Mouse (Mus musculus) right cerebral cortex, postnatal 14 days (tissue): ENCODE results near the gene Rap1gap2.

Experiments
- DNase-seq: peaks from one replicate; pipeline ENCODE4 v3.0.0; 2022

Rap1gap2 gene

DNA sequence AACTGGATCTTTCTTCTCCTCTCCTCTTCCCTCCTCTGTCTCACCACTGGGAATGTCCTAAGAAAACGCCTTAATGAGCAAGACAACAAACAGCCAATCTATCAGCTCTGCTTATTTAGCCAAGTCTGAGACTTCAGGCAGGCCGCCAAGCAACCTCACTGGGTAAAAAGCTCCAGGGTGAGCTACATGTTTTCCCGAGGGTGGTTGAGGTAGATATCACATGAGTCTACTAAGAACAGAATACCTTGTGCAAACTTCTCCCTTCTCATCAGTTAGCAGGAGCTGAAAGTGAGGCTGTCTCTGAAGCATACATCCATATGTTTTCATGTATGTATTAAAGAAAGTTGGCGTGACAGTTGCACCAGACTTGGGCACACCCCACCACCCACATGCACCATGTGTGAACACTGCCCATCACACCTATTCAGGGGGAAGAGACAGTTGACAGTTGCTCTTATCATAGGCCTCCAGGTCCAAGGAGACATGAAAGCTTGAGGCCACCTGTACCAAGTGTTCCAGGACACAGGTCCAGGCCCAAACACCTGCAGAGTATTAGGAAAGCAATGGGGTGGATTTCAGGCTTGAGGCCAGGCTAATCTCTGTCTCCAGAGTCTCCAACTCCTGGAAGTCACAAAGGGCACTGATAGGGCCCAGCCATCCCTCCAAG lies 35.8 kb downstream of the Rap1gap2 start:
- no peak for DNase-seq

DNA sequence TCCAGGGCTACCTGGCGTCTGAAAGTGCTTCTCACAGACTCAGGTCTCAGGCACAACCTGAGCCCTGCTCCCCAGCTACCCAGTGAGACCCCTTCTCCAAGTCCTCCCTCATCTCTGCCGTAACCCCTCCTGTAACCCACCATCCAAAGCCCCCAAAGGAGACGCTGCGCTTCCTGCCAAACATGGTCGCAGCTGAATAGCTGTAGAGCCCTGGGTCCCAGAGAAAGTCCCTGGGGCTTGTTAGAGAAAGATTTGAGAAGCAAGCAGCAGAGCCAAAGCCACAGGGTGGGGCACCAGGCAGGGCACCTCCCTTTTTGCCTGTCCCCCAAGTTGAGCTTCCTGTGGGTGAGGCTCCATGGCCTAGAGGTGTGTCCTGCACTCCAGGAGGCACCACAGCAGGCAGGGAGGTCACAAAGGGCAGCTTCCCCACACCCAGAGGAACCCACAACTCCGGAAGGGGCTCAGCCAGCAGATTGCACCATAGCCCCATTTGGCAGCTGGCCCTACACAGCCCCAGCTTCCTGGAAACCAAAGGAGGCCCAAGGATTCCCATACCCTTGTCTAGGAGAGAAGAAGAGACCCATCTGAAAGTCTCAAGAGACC lies 38.2 kb downstream of the Rap1gap2 start:
- DNase-seq = no peak

DNA sequence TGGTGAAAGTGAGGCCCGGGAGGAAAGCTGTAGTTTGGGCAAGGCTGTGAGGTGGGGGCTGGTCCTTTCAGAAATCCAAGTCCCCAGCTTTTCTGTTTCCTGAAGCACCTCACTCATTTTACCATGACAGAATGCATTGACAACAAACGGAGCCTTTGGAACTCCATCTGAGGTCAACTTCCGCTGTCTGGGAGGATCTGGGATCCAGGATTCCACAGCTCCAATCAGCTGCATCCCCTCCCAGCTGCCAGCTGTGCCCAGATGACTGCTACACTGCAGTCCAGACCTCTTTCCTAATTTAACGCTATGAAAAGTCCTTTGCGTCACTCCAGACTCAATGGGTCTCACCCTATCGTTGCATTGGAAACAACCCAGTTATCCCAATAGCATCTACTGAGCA lies 41.0 kb downstream of the Rap1gap2 start:
- no peak for DNase-seq

DNA sequence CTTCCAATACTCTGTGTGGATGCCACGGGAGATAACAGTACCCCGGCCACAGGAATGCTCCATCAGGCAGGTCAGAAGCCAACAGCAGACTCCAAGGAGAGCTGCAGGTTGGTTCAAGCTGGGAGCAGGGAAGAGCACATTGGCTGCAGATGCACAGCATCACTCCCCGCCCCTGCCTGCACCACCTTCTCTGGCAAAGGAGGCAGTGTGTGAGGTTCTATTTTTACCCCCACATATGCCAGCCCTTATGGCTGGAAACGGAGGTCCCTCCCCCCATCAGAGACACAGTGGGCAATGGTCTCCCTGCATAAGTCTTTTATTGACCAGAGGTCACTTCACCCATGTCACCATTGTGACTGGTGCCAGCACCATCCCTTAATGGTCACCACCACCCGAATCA lies 42.3 kb downstream of the Rap1gap2 start:
- peak; percentile 46 for DNase-seq

DNA sequence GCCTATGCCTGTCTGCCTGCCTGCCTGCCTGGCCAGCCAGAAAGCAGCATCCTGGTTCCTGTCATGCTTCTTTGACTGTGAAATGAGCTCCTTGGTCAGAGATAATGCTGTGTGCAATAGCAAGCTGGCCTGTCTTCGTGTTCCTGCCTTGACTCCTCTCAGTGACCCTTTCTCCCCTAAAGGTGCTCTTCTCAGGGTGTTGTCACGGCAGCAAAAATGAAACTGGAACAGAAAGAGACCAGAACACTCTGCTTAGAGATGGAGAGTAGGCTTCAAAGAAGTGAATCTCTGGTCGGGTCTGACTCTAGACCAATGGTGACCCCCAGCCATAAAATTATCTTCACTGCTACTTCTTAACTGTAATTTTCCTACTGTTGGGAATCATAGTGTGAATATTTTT lies 42.7 kb downstream of the Rap1gap2 start:
- no peak for DNase-seq

DNA sequence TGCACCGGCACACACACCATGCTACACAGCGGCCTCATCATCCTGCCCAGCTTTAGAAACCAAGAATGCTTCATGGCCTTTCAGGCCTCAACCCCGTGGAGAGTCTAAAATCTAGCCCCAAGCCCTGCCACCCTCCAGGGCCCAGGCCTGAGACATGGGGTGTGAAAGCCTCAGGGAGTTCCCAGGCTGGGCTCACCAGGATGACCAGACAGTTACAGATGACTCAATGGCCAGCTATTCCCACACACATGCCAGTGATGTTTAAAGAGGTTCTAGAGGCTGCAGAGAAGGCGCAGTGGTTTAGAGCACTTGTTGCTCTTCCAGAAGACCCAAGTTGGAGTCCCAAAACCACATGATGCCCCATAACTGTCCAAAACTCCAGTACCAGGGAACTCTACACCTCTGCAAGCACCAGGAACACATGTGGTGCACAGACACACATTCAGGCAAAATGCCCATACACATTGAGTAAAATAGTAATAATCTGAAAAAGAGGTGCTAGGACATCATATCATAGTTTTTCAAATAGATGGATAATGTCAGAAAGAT lies 44.3 kb downstream of the Rap1gap2 start:
- DNase-seq = no peak

DNA sequence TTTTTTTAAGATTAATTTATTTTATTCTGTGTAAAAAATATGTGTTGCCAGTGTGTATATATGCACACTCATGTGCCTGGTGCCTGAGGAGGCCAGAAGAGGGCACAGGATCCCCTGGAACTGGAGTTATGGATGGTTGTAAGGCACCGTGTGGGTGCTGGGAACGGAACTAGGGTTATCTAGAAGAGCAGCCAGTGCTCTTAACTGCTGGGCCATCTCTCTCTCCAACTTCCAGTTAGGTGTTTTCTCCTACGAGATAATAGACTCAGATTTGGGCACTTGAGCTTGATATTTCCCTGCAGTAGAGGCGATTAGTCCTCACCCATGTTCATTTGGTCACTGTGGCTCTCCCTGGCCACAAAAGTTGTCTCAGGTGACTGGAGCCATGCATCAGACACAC lies 49.3 kb downstream of the Rap1gap2 start:
- DNase-seq = no peak

DNA sequence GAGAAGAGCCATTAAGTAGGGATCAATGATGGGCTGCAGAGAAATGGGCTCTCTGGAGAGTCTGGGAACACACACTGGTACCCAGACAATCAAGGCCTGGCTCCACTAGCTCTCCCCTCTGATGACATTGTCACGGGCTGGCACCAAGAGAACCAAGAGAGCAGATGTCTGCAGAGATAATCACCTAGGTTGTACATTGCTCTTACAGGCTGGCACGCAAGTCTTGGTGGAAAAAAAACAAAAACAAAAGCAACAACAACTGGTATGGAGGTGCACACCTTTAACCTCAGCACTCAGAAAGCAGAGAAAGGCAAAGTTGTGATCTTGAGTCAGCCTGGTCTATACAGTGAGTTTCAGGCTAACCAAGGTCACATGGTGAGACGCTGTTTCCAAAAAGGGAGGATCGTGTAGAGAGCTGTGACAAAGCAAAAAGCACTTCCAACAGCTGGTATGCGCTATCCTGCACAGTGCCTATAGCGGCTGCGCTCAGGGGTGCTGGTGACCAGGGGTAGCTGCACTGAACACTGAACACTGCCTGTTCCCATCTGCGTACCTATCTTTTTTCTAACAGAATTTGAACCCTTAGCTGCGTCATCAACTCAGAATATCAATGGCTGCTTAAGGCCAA lies 50.0 kb downstream of the Rap1gap2 start:
- no peak for DNase-seq

DNA sequence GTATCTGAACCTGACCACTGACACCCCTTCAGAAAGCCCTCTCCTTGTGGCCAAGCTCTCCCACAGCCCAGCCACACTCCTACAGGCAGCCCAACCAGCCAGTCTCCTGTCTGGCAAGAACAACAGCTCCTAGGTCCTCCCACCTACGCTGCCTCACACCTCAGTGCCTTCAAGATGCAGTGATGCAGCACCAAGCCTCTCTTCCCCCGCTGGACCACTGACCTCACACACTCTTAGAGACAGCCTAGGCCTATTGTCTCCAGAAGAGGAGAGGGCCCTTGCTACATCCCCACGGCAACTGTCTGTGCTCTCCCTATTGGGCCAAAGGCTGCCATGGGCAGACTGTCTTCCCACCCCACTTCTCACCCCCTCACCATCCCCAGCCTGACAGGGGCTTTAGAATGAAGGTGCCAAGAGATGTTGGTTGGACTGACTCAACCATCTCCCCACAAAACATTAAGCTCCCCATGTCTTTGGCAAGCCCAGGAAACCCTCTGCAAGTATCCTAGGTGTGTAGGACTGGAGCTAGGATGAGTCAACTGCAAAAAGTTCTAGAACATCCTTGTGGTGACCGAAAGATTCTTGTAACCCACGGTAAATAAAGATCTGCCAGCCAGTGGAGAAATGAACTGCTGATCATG lies 50.8 kb downstream of the Rap1gap2 start:
- DNase-seq = no peak

DNA sequence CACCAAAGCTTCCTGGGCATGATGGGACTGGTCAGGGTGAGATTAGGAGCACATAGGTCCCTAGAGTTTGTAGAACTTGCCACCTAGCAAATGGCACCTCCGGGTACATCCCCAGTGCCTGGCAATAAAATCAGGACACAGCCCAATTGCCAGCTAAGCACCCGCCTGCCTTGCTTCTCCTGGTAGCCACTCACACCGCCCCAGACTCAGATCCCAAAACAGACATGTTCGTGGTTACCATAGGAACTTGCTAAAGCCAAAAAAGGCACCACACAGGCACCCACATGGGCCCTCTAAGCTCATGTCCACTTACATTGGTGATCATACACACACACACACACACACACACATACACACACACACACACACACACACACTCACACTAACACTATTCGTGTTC lies 51.8 kb downstream of the Rap1gap2 start:
- no peak for DNase-seq

DNA sequence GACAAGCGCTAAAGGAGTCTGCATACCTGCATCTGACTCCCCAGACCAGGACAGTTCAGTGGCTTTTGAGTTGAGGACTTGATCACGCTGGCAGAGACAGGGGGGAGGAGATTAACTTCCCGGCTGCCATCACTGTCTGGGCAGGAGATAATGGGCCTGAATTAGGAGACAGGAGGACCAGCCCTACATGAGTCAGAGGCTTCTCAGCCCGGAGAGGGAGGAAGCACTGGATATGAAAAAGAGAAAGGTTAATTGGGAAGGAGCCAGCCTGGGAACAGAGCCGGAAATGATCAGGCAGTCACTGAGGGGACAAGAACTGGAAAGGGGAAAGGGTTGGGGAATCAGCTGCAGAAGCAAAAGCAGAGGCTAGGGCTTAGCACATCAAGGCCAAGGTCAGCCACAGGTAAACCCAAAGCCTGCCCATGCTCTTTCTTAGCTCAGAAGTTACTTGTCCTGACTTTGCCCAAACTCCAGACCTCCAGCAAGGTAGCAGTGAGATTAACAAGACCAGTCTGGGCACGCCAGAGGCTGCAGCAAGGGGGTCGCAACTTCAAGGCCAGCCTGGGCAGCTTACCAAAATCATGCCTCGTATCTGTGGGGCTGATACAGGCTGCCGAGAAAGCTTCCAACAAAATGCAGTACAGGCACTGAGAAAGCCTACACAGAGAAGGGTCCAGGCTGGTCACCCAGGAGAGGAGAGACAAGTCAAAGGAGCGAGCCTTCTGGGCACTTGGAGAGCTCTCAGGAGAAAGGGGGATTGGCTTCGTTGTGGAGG lies 53.1 kb downstream of the Rap1gap2 start:
- no peak for DNase-seq

DNA sequence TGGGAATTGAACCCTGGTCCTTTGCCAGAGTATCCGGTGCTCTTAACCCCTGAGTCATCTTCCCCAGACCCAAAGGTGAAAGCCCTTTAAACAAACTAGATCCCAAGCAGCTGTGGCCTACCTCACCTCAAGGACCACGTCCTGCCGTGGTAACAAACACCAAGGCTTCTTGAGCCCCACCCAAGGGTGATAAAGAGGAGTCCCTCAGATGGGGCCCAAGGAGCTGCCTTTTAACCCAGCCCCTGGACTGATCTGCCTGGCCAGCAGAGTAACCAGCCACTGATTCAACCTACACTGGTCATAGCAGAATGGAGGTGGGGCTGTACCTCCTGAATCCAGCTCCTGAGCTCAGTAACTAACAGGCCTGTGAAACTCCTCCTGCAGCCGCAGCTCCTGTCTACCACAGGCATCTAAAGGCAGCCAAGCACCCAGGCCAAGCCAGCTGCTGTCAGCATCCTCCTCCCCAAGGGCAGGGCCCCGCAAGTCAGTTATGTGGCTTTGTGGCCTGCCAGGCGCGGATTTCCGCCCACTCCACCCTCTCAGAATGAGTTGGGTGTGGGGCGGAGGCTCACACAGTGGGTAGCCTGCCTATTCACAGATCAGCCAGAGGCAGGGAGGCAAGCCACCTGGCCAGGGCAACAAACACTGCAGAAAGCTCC lies 54.9 kb downstream of the Rap1gap2 start:
- DNase-seq = no peak

DNA sequence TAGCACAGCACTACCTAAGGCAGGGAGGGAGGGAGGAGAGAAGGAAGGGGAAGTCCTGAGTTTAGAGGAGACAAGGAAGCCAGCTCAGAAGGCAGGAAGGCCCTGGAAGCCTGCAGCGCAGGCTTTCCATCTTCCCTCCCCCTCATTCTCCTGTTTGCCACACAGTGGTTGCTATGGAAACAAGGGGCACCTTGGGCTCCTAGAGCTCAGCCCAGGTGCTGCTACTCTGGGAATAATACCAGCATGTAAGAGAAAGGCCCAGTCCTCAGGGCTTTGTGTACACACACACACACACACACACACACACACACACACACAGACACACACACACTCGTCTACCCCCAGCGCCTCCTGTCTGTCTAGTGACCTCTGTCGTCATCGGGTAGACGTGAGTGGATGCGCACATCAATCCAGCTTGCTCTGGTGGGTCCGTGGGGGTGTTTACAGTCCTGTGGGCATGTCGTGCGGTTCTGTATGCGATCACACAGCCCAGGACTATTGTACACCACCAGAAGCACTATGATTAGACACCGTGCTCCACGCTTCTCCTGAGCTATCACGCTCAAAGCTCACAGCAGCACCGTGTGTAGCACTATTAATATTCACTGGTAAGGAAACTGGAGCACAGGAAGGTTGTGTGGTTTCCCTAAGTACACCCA lies 55.9 kb downstream of the Rap1gap2 start:
- no peak for DNase-seq

DNA sequence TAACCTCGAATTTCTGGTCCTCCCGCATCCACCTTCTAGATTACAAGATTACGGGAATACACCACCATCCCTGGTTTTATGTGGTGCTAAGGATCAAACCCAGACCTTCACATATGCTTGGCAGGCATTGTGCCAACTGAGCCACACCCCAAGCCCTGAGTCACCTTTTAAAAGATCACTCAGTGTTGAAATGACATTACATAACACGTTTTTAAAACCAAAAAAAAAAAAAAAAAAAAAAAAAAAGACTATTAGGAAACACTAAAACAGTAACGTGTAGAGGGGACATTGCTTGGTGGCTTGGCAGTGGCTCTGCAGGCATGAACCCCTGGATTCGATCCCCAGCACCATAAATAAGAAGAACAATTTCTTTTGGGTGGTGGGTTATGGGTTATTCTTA lies 59.1 kb downstream of the Rap1gap2 start:
- DNase-seq = no peak

DNA sequence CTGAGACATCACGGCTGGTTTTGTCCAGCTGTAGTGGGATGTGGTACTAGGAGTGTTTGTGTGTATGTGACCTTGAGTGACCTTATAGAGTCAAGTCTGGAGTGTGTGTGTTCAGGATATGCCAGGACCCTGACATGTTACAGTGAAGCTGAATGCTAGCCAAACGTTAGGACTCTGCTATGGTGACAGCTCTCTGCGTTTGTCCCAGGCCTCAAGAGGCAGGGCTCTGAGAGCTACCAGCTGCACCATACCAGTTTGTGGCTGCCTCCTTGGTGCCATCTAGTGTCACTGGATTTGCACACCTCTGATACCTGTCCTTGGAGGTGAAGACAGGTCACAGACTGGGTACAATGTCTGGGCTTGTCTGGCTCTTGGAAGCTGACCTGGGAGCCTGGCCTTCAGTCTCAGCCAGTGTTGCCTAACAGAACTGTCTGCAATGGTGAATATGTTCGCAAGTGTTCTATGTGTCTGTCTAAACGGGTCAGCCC lies 60.1 kb downstream of the Rap1gap2 start:
- no peak for DNase-seq

DNA sequence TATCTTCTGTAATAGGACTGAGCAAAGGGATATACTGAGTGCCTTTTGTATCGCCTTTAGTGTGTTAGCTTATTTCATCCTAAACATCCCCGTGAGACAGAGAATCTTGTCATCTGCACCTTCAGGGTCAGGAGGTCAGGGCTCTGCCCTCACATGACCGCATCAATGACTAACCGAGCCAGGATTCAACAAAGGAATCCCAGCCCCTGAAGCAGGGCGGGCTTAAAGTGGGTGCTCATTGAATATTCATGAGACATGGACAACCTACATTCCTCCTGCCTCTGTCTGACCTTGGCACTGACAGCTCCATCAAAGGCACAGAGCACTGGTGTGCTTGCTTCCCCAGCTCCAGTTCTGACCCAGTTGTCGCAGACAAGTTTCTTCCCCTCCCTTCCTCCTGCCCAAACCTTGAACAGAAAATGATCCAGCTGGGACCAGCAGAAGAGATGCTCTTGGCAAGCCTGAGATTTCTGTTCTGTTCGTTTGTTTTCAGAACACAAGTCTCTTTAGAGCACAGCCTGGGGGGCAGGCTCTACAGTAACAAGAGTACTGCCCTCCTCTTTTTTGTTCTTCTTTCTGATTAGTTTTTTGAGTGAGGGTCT lies 61.8 kb downstream of the Rap1gap2 start:
- no peak for DNase-seq

DNA sequence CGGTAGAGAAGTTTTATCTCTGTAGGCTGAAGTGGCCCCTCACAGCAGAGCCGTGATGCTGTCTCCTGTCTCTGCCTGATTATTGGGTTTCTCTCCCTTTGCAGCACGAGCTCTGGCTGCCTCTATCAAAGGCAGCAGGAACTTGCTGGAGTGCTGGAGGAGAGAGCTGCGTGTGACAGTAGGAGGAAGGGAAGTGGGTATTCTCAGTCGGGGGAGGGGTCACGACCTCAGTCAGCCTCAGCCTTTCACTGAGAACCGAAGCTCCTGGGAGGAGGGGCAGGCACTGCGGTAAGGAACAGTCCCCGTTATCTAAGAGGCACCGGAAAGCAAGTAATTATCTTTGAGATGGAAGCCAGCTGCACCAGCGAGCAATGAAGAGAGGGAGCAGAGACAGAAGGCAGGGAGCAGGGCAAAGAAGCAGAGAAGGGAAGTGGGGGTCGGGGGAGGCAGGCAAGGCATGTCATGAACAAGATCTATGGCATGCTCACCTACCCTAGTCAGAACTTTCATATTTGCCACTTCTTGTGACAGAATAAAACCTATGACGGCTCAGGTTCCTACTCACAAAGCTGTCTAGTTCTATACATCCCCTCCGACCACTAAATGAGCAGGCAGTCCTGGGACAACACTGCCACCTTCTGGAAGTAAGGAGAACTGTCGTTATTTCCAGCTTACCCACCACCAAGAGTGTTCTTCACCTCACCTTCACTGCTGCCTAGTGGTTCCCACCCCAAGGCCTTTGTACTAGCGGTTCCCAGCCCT lies 63.6 kb downstream of the Rap1gap2 start:
- DNase-seq = no peak

DNA sequence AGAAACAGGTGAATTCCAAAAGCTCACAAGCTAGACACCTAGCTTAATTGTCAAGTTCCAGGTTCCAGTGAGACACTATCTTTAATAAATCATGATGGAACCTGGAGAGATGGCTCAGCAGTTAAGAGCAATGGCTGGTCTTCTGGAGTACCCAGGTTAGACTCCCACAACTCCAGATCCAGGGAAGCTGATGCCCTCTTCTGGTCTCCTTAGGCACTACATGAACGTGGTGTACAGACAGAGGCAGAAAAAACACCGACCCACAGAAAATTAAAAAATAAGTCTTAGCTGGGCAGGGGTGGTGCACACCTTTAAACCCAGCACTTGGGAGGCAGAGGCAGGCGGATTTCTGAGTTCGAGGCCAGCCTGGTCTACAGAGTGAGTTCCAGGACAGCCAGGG lies 64.5 kb downstream of the Rap1gap2 start:
- peak; percentile 60 for DNase-seq

DNA sequence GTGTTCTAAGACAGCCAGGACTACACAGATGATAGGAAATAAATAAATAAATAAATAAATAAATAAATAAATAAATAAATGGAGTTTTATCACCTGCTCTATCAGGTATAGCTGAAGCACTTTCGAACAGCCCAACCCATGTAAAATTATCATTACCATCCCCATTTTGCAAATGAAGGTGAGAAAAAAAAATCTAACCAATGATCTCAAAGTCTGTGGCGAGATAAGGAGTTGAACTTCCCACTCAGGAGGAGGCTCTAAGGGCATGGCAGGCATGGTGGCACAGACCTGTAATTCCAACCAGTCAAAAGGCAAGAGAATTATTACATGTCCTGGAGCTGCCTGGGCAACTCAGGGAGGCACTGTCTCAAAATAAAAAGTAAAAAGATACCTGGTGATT lies 65.2 kb downstream of the Rap1gap2 start:
- DNase-seq = no peak

DNA sequence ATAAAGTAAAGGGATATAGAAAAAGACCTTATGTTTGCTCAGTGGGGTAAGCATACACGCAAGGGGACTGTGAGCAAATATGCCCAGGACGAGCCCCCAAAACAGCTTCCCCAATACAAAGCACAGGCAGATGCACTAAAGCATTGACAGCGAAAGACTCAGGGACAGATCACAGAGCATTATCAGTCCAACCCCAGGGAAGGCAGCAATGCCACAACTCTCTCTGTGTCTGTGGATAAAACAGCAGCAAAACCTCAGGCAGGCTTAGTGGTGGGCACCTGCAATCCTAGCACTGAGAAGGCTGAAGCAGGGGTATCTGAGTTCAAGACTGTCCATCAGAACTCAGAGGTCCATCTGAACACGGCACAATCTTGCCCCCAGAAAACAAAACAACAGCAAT lies 73.4 kb downstream of the Rap1gap2 start:
- DNase-seq = no peak
